Mouse (Mus musculus): Measurements from ENCODE around the gene BC016579.

DNA sequence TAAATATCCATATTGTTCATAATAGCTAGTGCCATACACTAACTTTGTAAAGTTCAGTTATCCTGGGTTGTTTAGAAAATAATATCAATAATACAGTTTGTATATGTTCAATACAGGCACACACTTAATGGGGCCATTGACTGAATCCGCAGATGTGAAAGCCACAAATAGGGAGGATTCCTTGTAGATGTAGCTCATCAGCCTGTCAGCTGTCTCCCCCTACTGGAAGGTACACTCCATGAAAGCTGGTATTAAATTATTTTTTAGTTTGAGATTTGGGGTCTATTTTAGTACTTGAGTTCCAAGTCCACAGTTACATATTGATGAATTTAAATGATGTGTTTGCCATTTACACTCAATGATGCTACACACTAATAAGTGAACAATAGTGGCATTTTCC, 22.6 kb upstream of the BC016579 start:
- TF ChIP-seq CTCF (IDR thresholded peaks at IDR 0.05; ENCODE audit: low read depth) (peak; percentile 84), EP300 (optimal IDR thresholded peaks at IDR 0.05) (no peak)
